Mouse (Mus musculus): ENCODE measurements around the gene Ergic3.

Gene Ergic3

DNA sequence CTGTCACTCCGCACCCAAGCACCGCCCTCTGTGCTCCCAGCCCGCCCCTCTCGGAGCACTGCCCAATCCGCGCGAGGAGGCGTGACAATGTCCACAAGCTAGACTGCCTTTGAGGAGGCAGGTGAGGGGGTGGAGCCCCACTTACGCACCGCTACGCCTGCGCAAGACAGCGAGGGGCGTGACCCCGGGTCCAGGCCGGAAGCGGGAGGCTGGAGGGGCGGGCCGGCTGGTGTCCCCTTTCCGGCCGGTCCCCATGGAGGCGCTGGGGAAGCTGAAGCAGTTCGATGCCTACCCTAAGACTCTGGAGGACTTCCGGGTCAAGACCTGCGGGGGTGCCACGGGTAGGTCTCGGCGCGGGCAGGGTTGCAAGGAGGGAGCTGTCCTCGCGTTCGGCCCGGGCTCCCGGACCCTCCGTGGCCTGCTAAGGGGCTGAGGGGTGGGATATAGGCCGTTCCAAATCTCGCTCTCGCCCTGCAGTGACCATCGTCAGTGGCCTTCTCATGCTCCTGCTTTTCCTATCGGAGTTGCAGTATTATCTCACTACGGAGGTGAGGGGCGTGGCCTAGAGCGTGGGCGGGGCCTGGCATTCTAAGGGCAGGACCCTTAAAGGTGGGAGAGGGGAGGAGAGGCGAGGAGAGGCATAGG lies at the start of gene Ergic3, which contains the start of gene 6430550D23Rik:
Gene Ergic3 (plus strand): TSS at position 158 of the 645 bp plus-strand sequence.
Gene 6430550D23Rik (minus strand): TSS at position 90 of the 645 bp plus-strand sequence.
- peak; percentile 95 for DNase-seq (ENCODE audit: low read depth, low spot score)

DNA sequence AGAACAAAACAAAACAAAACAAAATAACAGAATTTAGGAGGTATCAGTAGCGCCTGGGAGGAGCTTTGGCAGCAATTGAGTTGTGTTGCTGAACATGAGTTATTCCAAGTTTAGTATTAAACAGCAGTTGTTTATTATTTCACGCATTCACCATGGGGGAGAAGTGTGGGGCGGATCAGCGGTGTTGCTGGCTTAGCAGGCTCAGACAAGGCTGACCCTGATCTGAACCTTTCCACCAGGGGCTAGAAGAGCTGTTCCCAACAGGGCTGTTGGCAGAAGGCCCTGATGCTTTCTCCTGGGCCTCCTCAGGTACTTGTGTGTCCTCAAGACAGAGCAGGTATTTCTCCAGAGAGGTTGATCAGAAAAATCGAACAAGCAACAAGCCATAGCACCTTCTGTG lies 47.9 kb upstream of the Ergic3 start:
- no peak for DNase-seq (ENCODE audit: low read depth, low spot score)

DNA sequence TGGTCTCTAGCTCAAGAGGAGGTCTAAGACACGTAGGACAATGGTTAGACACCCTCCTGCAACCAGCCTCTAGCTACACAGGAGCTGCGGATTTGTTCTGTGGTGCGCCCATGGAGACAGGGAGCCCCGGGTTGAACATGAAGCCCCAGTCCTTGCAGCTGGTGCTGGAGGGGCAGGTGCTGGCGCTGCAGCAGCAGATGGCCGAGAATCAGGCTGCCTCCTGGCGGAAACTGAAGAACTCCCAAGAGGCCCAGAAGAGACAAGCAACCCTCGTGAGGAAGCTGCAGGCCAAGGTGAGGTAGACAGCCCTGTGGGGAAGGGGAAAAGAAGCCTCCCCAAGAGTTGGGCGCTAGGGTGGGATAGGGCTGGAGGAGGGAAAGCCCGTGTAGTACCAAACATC lies 46.0 kb upstream of the Ergic3 start:
- no peak for DNase-seq (ENCODE audit: low read depth, low spot score)

DNA sequence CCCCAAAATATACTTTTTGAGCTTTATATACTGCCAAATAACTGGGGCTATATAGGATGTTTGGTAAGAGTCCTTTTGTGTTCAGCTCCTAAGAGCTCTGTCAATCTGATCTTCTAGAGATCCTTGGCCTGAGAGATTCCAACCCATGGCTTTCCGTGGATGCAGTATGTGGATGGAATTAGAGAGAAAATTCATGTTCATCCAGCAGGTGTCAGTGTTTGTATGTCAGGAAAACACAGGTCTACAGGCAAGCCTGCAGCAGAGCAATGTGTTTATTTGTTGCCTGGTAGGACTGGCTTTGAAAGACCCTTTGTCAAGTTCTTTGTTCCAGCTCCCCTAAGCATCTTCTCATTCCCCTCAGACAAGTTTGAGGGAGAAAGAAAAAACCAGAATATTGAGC lies 44.9 kb upstream of the Ergic3 start:
- DNase-seq (ENCODE audit: low read depth, low spot score) = no peak

DNA sequence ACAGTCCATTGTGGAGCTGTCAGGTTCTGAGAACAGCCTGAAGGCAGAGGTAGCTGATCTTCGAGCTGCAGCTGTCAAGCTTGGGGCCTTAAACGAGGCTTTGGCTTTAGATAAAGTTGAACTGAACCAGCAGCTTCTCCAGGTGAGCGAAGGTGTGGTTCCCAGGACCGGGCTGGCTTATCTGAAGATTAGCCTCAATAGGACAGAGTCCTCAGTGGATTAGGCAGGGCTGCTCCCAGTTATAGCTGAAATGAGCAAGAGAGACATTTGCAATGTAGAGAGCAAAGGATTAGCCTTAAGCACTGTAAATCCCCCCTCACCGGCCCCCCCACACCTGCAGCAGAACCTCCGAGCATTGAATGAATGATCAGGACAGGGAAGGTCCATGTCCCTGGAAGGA lies 34.5 kb upstream of the Ergic3 start:
- DNase-seq (ENCODE audit: low read depth, low spot score) = no peak

DNA sequence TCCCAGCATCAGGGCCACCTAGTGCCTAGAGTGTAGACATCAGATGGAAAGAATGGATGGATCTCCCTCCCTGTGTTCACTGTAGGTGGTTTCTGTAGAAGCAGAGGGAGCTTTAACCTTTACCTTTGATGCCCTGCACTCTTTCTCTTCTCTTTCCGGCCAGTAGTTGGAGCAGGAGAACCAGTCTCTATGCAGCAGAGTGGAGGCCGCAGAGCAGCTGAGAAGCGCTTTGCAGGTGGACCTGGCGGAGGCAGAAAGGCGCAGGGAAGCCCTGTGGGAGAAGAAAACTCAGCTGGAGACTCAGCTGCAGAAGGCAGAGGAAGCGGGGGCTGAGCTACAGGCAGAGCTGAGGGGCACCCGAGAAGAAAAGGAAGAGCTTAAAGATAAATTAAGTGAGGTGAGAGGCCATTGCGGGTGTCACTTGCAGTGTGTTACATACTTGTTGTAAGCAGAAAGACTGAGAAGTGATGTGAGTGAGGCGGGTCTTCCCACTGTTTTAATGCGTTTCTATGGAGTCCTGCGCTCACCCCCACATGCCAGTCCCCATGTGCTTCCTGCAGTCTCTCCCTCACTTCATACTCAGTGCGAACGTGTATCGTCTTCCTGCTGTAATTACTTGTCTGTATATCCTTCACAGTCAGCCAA lies 33.6 kb upstream of the Ergic3 start:
- no peak for DNase-seq (ENCODE audit: low read depth, low spot score)

DNA sequence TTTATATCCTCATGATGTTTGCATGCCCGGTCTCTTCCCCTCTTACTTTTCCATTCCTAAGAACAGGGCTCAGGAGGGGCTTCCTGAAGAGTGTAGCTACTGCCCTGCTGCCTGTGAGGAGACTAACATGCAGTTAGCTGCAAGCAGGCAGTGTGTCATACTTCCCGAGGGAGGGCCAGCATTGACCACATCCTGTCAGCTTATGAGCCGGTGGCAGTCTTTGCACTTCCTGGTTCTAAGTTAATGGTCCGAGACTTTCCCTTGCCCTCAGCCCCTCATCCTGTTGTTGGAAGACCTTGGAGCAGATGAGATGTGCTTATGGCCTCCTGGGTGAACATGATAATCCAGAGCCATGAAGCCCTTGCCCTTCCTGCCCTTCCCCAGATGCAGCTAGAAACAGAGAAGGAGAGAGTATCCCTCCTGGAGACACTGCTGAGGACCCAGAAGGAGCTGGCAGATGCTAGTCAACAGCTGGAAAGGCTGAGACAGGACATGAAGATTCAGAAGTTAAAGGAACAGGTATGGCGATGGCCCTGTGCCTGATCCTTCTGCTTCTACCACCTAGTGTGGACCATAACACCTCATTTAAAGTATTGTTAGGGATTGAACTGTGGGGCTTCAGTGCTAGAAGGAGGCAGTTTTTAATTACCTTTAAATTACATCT lies 28.4 kb upstream of the Ergic3 start:
- DNase-seq (ENCODE audit: low read depth, low spot score) = no peak

DNA sequence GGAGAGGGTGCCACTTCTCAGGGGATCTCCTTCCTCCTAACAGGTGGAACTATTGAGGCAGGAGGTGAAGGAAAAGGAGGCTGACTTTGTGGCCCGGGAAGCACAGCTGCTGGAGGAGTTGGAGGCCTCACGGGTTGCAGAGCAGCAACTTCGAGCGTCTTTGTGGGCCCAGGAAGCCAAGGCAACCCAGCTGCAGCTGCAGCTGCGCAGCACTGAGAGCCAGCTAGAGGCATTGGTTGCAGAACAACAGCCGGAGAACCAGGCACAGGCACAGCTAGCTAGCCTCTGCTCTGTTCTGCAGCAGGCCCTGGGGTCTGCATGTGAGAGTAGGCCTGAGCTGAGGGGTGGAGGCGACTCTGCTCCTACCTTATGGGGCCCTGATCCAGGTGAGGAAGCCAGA lies 22.1 kb upstream of the Ergic3 start:
- no peak for DNase-seq (ENCODE audit: low read depth, low spot score)

DNA sequence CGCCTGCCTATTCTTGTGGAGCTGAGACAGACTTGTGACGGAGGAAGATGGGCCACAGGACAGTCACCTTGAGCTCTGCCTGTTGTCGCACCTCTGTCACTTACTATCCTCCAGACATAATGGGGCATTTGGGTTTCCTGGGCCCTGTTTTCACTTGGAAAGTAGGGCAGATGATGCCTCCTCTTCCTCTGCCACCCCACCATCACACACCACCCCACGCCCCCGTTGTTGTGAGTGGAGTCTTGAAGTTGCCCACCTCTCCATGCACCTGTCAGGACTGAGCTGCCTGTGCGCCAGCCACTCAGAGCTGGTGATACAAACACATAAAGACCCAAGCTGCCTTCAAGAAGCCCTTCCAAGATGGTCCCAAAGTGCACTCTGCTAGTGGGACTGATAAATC lies 20.7 kb upstream of the Ergic3 start:
- no peak for DNase-seq (ENCODE audit: low read depth, low spot score)

DNA sequence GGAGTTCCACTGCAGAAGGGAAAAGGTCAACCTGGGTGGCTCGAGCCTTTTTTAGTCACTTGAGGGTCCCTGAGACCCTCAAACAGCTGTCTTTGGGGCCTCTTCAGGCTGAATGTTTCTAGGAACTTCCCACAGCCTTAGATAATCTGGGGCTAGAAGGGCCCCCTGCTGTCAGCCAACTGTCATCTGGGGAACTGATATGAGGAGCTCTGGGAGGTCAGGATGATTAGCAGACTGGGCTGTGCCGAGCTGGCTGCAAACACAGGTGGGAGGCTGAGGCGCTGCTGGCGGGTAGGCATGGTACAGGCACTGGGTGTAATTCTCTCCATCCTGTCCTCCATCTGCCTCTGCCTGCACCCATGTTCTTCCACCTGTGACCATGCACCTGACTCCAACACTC lies 18.8 kb upstream of the Ergic3 start:
- DNase-seq (ENCODE audit: low read depth, low spot score) = peak; percentile 68

DNA sequence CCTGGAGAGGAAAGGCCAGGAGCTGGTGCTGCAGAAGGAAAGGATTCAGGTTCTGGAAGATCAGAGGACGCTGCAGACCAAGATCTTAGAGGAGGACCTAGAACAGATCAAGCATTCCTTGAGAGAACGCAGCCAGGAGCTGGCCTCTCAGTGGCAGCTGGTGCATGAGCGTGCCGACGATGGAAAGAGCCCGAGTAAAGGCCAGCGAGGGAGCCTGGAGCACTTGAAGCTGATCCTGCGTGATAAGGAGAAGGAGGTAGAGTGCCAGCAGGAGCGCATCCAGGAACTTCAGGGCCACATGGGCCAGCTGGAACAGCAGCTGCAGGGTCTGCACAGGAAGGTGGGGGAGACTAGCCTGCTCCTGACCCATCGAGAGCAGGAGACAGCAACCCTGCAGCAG lies 16.7 kb upstream of the Ergic3 start:
- DNase-seq (ENCODE audit: low read depth, low spot score) = no peak

DNA sequence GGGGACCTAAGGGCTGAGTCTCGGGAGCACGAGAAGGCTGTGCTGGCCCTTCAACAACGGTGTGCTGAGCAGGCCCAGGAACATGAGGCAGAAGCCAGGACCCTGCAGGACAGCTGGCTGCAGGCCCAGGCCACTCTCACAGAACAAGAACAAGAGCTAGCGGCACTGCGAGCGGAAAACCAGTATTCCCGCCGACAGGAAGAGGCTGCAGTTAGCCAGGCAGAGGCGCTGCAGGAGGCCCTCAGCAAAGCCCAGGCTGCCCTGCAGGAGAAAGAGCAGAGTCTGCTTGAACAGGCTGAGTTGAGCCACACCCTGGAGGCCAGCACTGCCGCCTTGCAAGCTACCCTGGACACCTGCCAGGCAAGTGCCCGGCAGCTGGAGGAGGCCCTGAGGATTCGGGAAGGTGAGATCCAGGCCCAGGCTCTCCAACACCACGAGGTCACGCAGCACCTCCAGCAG lies 16.0 kb upstream of the Ergic3 start:
- no peak for DNase-seq (ENCODE audit: low read depth, low spot score)

DNA sequence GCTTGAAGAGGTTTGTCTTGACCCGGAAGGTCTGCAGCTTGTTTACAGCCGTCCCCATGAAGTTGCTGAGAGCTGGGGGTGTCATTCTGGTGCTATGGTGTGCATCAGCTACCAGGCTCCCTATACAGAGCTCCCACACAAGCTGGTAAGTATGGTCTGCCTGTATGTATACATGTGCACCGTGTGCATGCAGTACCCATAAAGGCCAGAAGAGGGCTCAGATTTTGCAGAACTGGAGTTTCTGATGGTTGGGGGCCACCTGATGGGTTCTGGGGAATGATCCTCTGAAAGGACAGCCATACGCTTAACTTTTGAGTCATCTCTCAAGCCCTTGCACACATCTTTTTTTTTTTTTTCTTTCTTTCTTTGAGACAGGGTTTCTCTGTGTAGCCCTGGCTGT lies 2.5 kb upstream of the Ergic3 start:
- no peak for DNase-seq (ENCODE audit: low read depth, low spot score)

DNA sequence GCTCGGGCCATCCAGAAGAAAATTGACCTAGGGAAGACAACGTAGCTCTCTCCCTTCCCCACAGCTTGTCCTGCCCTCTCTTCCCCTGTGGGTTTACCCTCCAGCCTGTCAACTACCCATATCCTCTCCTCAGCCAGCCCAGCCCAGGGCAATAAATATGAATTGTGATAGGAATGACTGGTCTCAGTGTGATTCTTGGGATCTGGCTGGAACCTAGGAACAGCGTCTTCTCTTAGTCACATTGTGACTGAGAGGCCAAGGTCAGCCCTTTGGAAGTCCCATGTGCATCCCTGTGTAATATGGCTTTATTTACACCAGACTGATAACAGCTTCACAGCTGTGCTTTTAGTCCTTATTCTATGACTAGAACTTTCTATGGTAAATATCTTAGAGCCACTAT lies 10.3 kb downstream of the Ergic3 start:
- DNase-seq (ENCODE audit: low read depth, low spot score) = no peak

DNA sequence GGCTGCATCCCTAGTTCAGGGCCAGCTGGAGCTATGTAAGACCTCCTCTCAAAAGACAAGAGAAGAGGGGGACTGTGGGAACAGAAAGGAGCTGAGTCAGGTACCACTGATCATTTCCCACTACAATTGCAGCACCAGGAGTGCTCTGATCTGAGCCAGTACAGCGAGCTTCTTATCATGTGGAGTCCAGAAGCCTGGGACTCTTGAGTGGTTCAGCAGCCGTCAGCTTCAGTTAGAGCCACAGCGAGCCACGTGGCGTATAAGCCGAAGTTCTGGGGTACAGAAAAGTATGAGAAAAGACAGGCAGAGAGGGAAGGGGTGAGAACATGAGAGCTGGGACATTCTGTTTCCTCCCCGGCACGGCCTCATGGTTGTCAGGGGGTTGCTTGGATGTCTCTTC lies 13.4 kb downstream of the Ergic3 start:
- DNase-seq (ENCODE audit: low read depth, low spot score) = no peak

DNA sequence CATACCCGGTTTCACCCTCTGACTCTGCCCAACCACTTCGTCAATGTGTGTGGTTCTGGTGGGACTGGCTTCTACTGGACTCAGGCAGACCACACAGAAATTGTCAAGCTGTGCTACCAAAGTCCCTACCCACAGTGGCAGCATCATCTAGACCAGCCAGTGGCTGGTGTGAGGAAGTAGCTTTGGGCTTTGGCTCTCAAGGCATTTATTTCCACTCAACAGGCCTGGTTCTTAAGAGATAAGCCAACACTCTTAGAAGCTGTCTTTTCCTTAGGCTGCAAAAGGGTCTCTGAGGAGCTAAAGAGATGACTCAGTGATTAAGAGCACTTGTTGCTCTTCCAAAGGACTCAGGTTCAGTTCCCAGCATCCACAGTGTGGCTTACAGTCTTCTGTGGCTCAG lies 13.9 kb downstream of the Ergic3 start:
- DNase-seq (ENCODE audit: low read depth, low spot score) = no peak

DNA sequence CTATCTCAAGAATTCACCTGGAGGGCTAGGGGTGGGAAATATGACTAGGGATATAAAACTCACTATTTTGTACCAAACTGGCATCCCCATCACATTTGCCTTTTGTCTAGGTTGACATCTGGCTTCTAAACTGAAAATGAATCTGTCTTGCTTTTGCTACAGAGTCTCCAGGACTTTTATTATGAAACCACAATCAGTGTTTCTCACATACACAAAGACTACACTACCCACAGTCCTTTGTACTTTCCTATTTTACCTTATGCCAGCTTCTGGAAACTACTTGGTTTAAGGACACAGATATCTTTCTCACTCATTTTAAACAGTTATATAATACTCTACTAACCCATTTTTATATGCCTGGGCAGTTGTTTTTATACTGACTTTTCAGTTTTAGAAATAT lies 17.6 kb downstream of the Ergic3 start:
- no peak for DNase-seq (ENCODE audit: low read depth, low spot score)

DNA sequence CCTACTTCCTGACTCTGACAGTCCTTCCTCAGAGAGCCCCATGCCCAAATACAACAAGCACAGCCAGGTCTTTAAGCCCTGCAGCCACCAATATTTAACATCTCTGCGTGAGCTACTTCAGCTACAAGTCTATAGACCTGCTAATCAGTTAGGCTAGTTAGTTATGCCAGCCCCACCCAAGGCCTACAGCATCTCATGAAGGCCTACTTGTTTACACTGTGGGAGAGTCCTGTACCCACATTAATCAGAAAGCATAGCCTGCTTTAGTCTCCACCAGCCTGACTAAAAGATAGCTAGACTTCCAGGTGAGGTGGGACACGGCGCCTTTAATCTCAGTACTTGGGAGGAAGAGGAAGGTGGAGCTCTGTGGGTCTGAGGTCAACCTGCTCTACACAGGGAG lies 31.5 kb downstream of the Ergic3 start:
- no peak for DNase-seq (ENCODE audit: low read depth, low spot score)

DNA sequence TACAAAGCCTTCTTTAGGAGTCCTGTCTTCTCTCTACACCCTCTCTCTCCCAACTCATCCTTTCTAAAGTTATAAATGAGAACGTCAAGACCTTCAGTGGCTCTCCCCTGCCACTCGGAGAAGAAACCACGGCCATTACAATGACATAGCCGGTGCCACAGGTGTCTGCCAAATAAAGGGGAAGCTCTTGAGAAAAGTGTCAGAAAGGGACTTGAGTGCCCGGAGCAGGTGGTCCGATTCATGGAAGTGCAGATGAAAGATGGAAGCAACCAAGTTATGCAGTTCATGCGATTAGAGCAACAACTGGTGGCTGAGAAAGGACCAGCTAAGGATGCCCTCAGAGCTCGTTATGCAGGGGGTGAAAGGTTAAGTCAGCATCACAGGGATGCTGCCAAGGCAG lies 35.1 kb downstream of the Ergic3 start:
- no peak for DNase-seq (ENCODE audit: low read depth, low spot score)

DNA sequence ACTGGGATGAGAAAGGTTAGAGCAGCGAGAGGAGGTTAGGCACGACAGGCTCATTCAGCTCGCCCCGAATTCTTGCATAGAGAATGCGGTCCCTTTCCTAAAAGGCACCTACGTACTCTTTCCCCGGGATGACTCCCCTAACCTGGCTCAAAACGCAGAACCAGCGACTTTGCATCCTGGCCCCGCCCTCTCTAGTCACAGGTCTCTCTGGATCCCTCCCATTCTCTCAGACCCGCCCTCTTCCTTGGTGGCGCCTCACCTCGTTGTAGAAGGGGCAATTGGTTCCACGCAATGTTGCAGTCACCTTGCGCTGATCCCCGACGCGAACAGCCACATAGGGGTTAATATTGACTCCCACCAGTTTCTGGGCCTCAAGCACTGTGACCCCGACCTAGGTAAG lies 40.1 kb downstream of the Ergic3 start:
- no peak for DNase-seq (ENCODE audit: low read depth, low spot score)

DNA sequence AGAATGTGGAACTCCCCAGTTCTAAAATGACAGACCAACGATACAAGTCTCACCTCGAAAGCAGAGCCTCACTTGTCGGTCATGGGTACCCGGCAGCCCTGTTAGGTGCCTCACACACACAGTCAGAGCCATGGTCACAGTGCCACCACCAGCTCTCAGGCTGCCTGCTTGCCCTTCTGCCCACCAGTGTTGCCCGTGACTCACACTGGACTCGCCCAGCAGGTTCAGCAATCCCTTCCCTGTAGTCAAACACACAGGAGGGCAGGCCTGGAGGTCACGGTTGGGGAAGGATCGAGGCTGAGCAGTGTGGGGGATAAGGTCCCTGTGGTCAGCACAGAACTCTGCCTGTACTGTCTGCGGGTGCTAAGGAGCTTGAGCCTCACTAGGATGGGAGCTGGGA lies 45.0 kb downstream of the Ergic3 start, which contains the start of gene Fer1l4:
Gene Fer1l4 (minus strand): TSS at position 132 of the 400 bp plus-strand sequence.
- DNase-seq (ENCODE audit: low read depth, low spot score) = no peak

DNA sequence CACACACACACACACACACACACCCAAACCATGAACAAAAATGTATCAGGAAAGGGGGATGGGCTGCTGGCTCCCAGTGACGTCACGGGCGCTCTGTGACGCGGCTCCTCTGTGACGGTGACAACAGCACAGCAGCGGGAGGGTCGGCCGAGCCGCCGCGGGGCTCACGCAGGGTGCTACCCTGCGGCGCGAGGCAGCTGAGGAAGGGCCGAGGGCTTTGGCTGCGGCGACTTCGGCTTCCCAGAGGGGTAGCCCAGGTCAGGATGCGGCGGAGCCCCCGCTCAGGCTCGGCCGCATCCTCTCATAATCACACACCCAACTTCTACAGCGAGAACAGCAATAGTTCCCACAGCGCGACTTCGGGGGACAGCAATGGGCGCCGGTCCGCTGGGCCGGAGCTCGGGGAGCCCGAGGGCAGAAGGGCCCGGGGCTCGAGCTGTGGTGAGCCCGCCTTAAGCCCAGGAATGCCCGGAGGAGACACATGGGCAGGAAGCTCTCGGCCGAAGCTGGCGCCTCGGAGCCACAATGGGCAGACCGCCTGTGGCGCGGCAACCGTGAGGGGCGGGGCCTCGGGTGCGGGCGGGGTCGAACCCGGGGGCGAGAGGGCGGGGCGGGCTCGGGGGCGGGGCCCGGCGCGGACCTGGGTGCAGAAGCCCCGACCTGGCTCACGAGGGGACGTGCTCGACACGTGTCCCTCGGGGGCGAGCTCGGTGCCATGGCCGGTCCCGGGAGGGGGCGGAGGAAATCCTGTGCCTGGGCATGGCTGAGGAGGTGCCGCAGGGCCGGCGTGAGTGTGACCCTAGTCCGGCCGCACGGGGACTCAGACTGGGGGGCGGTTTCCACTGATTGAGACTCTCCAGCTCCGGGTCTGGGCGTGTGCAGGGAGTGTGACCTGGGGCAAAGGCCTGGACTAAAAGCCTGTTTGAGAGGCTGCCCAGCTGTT lies 57.5 kb downstream of the Ergic3 start, which contains the start of gene Spag4:
Gene Spag4 (plus strand): TSS at position 77 of the 943 bp plus-strand sequence.
- peak; percentile 56 for DNase-seq (ENCODE audit: low read depth, low spot score)

Data from c-Kit-negative CD71-positive TER-119-positive erythroid progenitor cells, embryonic 14.5 days (primary cell).